8 mouse cellular contexts compared by ENCODE assay signal in the genomic region with DNA sequence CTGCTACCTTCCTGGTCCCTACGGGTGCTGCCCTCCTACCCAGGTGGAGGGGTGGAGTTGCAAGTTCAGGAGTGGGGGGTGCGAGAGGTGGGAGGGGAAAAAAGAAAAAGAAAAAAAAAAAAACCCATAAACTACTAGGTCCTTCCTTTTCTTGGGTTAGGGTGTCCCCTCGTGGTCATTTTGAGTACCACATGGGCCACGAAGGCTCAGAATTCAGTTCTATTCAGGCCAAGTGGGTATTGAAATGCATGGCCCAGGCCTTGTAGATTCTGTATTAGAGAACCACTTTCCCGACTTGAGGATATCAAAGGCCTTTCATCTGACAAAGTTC. TPM values are rescaled to one million over a fixed set of nuclear protein-coding genes. Genes with fewer than 3 reads are reported as not detected.
DNase-seq lines count a peak whose midpoint lies in the region; ATAC-seq and TF ChIP-seq lines count a peak whose summit lies in the region.

No protein-coding gene starts in this region.

- H3K4me1 ChIP-seq in E14TG2a.4 (replicated peaks; ENCODE audit: low read depth, low read length): peaks cover 50% of the 10 kb centered on the region
- peaks cover 7% of the 10 kb centered on the region for H3K4me1 ChIP-seq in lung, embryonic 15.5 days

- no peak overlapping the region for H3K9ac ChIP-seq in lung, embryonic 15.5 days

- H3K9me3 ChIP-seq in E14TG2a.4 (ENCODE audit: low read length): no peaks in the 10 kb centered on the region
- no peaks in the 10 kb centered on the region for H3K9me3 ChIP-seq in lung, embryonic 15.5 days

- peak; percentile 78 for DNase-seq in brain, embryonic 14.5 days (ENCODE audit: low read depth)
- DNase-seq in fibroblast of lung, adult 2 months (ENCODE audit: low read depth): peak; percentile 11
- peak; percentile 82 for DNase-seq in heart, postnatal 4 days
- peak; percentile 67 to 87 for DNase-seq in layer of hippocampus, adult 18-20 months (ENCODE audit: low spot score in 2 of 2)
- DNase-seq in ovary, postnatal 14 days (ENCODE audit: low spot score): peak; percentile 64
- peak; percentile 87 for DNase-seq in thymus, postnatal 0 days (ENCODE audit: low spot score)

- no peaks in the 10 kb centered on the region for H3K36me3 ChIP-seq in E14TG2a.4 (ENCODE audit: insufficient read depth, low read length)
- no peaks in the 10 kb centered on the region for H3K36me3 ChIP-seq in lung, embryonic 15.5 days

- H3K4me3 ChIP-seq in E14TG2a.4 (replicated peaks; ENCODE audit: low read length): peak overlapping the region; percentile 64
- H3K4me3 ChIP-seq in lung, embryonic 15.5 days: peak overlapping the region; percentile 25

- WGBS in lung, embryonic 15.5 days: 0% methylated on average over 5 of the region's 5 CpGs

- TF ChIP-seq POLR2A in brain, embryonic 14.5 days (IDR thresholded peaks at IDR 0.05; ENCODE audit: borderline replicate concordance, extremely low read depth, insufficient read depth, insufficient read length, poor library complexity, severe bottlenecking): no peak

- H3K27me3 ChIP-seq in E14TG2a.4 (ENCODE audit: insufficient read depth, low read length): peaks cover 81% of the 10 kb centered on the region
- peaks cover 81% of the 10 kb centered on the region for H3K27me3 ChIP-seq in lung, embryonic 15.5 days

- no peak overlapping the region for H3K27ac ChIP-seq in lung, embryonic 15.5 days

- no peak for ATAC-seq in lung, embryonic 15.5 days (ENCODE audit: borderline replicate concordance, extremely low read depth, low FRiP score, low TSS enrichment)

- H3K4me2 ChIP-seq in lung, embryonic 15.5 days: peak overlapping the region; percentile 60

- peak; percentile 90 for TF ChIP-seq CTCF in E14TG2a.4 (conservative IDR thresholded peaks at IDR 0.05; ENCODE audit: low read length)
- TF ChIP-seq CTCF in brain, embryonic 14.5 days (IDR thresholded peaks at IDR 0.05; ENCODE audit: borderline replicate concordance, extremely low read depth, insufficient read depth, insufficient read length): peak; percentile 81; the same call in 1 of the 2 replicates

RNA-seq across cellular contexts. Expression of a gene that starts 8.0 kb away (rescaled TPM):
- 0.16 and 0.23 TPM in 2 replicates for polyA plus RNA-seq in brain, embryonic 14.5 days (2012; rRNA removed)
- total RNA-seq in heart, postnatal 4 days (2021): under 1 TPM; 0.10 to 0.14 TPM
- total RNA-seq in layer of hippocampus, adult 18-20 months (2021): 10 to 100 TPM; 12.9 to 15.5 TPM
- polyA plus RNA-seq in lung, embryonic 15.5 days (2015; fragmentation: Nextera tagmentation; extraction: Ambion mirVana): 0.48 and 0.65 TPM in 2 replicates
- polyA plus RNA-seq in thymus, postnatal 0 days (2015; fragmentation: Nextera tagmentation; extraction: Ambion mirVana): 8.0 and 9.1 TPM in 2 replicates

RNA-seq across cellular contexts. Expression of a gene that starts 28.6 kb away (rescaled TPM):
- polyA plus RNA-seq in brain, embryonic 14.5 days (2012; rRNA removed): 7.1 and 8.9 TPM in 2 replicates
- total RNA-seq in heart, postnatal 4 days (2021): under 1 TPM; 0.56 to 0.64 TPM
- 100 to 1,000 TPM; 261 to 264 TPM for total RNA-seq in layer of hippocampus, adult 18-20 months (2021)
- 4.0 and 4.2 TPM in 2 replicates for polyA plus RNA-seq in lung, embryonic 15.5 days (2015; fragmentation: Nextera tagmentation; extraction: Ambion mirVana)
- polyA plus RNA-seq in thymus, postnatal 0 days (2015; fragmentation: Nextera tagmentation; extraction: Ambion mirVana): 5.4 and 6.6 TPM in 2 replicates

RNA-seq across cellular contexts. Expression of a gene that starts 35.6 kb away (rescaled TPM):
- polyA plus RNA-seq in brain, embryonic 14.5 days (2012; rRNA removed): 0.10 TPM in 1 of 2 replicates, not detected in the other
- not detected for total RNA-seq in heart, postnatal 4 days (2021)
- under 1 TPM; 0.22 to 0.81 TPM for total RNA-seq in layer of hippocampus, adult 18-20 months (2021)
- polyA plus RNA-seq in lung, embryonic 15.5 days (2015; fragmentation: Nextera tagmentation; extraction: Ambion mirVana): 0.18 TPM in 1 of 2 replicates, not detected in the other
- polyA plus RNA-seq in thymus, postnatal 0 days (2015; fragmentation: Nextera tagmentation; extraction: Ambion mirVana): 0.57 and 0.82 TPM in 2 replicates

RNA-seq across cellular contexts. Expression of a gene that starts 57.7 kb away (rescaled TPM):
- polyA plus RNA-seq in brain, embryonic 14.5 days (2012; rRNA removed): 0.16 TPM in 1 of 2 replicates, not detected in the other
- not detected for total RNA-seq in heart, postnatal 4 days (2021)
- total RNA-seq in layer of hippocampus, adult 18-20 months (2021): not detected
- polyA plus RNA-seq in lung, embryonic 15.5 days (2015; fragmentation: Nextera tagmentation; extraction: Ambion mirVana): 1.7 and 2.6 TPM in 2 replicates
- 3.6 and 4.9 TPM in 2 replicates for polyA plus RNA-seq in thymus, postnatal 0 days (2015; fragmentation: Nextera tagmentation; extraction: Ambion mirVana)

Comparison
In these comparisons a context has a peak if more than half of its experiments do, and no peak if none do; other contexts are left out.
1. DNase-seq: peak in every context shown above with its lines; median percentile 87 in thymus, postnatal 0 days; 82 in heart, postnatal 4 days; 78 in brain, embryonic 14.5 days; 77 in layer of hippocampus, adult 18-20 months; 64 in ovary, postnatal 14 days; 11 in fibroblast of lung, adult 2 months.